Mouse (Mus musculus) kidney, embryonic 16.5 days (tissue): ENCODE data around the gene Zfp408. TPM values are rescaled to one million over a fixed set of nuclear protein-coding genes. Genes with fewer than 3 reads are reported as not detected.

ENCODE experiments used
- ATAC-seq: fragments of 200-750 bp; cut with Nextera tagmentation; 2 replicates; pipeline ENCODE4 v1.8.0; 2017; ENCODE audit warnings: moderate TSS enrichment; ENCODE audit not compliant: low FRiP score, low TSS enrichment
- H3K27ac ChIP-seq: fragments of 300-500 bp; sonication (generic); 2 replicates; pipeline ENCODE4 v1.5.1; 2014; ENCODE audit warnings: low read length
- H3K27me3 ChIP-seq: fragments of 300-500 bp; sonication (generic); 2 replicates; pipeline ENCODE4 v1.6.1; 2014; ENCODE audit warnings: low read length, control low read depth, mixed read lengths; ENCODE audit not compliant: insufficient read depth
- H3K36me3 ChIP-seq: fragments of 300-500 bp; sonication (generic); 2 replicates; pipeline ENCODE4 v1.6.1; 2014; ENCODE audit warnings: low read length, control low read depth, mixed read lengths; ENCODE audit not compliant: insufficient read depth
- H3K4me1 ChIP-seq: fragments of 300-500 bp; sonication (generic); 2 replicates; pipeline ENCODE4 v1.6.1; 2014; ENCODE audit warnings: low read length, control low read depth, mixed read lengths; ENCODE audit not compliant: insufficient read depth
- H3K4me2 ChIP-seq: fragments of 300-500 bp; sonication (generic); replicated peaks from 2 replicates; pipeline ENCODE4 v1.6.1; 2014; ENCODE audit warnings: low read depth, low read length
- H3K4me3 ChIP-seq: fragments of 300-500 bp; sonication (generic); 2 replicates; pipeline ENCODE4 v1.5.1; 2014; ENCODE audit warnings: mild to moderate bottlenecking, low read length
- H3K9ac ChIP-seq: fragments of 300-500 bp; sonication (generic); replicated peaks from 2 replicates; pipeline ENCODE4 v1.6.1; 2014; ENCODE audit warnings: low read length
- H3K9me3 ChIP-seq: fragments of 300-500 bp; sonication (generic); 2 replicates; pipeline ENCODE4 v1.6.1; 2016; ENCODE audit warnings: low read length, control low read depth
- WGBS: fragments of 180-500 bp; shearing (Covaris S2); extraction: QIAGEN DNeasy Blood & Tissue Kit; methylation state at CpG from one replicate; pipeline ENCODE4 v1.1.7; 2014; 5-methylcytosine and 5-hydroxymethylcytosine counted together
- polyA plus RNA-seq: library from polyadenylated mRNA; unstranded; fragments of >200 nt; fragmentation: Nextera tagmentation; extraction: Ambion mirVana; gene quantifications from 2 replicates; pipeline ENCODE4 v1.2.1, GENCODE M21; 2015

Zfp408 gene
- polyA plus RNA-seq, 1 experiment from 2014 or later, result 12.6 TPM

DNA sequence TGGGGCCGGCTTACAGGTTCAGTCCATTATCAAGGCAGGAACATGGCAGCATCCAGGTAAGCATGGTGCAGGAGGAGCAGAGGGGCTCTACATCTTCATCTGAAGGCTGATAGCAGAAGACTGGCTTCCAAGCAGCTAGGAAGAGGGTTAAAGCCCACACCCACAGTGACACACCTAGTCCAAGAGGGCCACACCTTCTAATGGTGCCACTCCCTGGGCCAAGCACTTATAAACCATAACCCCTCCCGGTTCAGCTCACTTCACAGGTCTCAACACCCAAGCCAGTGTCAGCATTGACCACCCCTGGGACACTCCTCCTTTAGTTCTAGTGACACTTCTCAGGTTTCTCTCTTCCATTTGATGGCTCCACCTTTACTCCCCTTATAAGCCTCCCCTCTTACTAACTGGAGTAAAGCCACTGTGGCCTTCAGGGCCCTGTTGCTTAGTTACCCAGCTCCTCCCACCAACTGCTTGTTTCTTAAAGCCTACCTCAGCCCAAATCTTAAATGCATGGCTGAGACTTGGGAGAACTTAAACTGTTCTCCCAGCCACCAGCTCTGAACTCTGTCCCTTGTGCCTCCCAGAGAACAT, 6.7 kb downstream of the Zfp408 start:
- 85% methylated on average over 2 of the region's 2 CpGs for whole genome bisulfite sequencing
- Histone ChIP-seq H3K9ac (no peak overlapping the region), H3K4me2 (no peak overlapping the region), H3K4me1 (no peaks in the 10 kb centered on the region), H3K27ac (no peak overlapping the region), H3K9me3 (no peaks in the 10 kb centered on the region), H3K4me3 (no peak overlapping the region), H3K27me3 (no peaks in the 10 kb centered on the region), H3K36me3 (peaks cover 44% of the 10 kb centered on the region)
- ATAC-seq, result no peak

- 76% methylated on average over 6 of the region's 6 CpGs for WGBS
- ATAC-seq, result no peak
These were observed 10.7 kb downstream of the Zfp408 start for GRCm38 (mm10) chr2:91638931-91639330.

DNA sequence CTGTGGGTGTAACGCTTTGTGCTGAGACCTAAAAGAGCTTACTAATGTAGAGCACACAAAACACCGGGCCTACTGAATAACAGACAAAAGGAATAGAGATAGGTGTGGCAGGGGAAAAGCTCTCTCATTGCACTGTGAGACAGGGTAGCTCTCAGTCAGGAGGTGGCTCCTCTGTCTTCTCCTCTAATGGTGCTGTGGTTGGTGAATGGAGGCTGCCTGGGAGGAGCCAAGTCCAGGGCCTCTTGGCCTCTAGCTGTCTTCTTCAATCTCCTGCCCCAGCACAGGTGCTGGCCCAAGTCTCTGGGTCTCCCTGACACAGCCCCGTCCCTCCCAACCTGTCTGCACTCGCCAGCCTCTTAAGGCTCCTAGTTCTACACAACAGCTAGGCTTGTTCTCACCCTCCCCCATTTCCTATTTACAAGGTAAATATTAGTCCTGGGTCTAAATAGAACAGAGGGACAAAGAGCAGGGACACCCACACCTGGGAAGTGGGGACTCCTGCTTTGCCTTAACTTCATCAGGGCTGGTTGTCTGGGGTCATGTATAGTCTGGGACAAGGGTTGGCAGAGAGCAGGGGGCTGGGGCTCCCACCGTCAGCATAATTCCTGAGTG, 12.8 kb downstream of the Zfp408 start:
- Histone ChIP-seq H3K27me3 (no peaks in the 10 kb centered on the region), H3K4me2 (no peak overlapping the region), H3K9ac (no peak overlapping the region), H3K27ac (no peak overlapping the region), H3K9me3 (no peaks in the 10 kb centered on the region), H3K36me3 (no peaks in the 10 kb centered on the region), H3K4me1 (no peaks in the 10 kb centered on the region), H3K4me3 (no peak overlapping the region)
- no peak for ATAC-seq
- WGBS, result 71% methylated on average over 5 of the region's 5 CpGs

More at GRCm38 (mm10) chr2:91638931-91639330, 10.7 kb downstream of the Zfp408 start:
- Histone ChIP-seq H3K4me3 (no peak overlapping the region), H3K9ac (no peak overlapping the region), H3K36me3 (peaks cover 7% of the 10 kb centered on the region), H3K9me3 (no peaks in the 10 kb centered on the region), H3K27me3 (no peaks in the 10 kb centered on the region), H3K27ac (no peak overlapping the region), H3K4me2 (no peak overlapping the region), H3K4me1 (no peaks in the 10 kb centered on the region)

DNA sequence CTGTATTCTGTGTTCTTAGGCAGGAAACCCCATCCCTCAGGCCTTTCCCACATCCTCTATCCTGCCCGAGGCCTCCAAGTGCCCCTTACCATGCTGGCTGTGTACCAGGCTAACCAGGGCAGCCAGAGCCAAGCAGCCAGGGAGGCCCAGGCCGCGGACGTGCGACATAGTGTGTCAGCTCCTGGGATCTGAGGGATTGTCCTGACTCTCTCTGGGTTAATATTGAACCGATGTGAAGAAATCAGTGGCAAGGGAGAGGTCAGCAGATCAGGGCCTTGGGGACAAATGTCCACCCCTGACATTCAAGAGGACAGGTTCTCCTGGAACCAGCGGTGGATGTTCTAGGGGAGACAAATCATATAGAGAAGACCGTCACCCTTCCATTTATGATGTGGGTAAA, 13.4 kb downstream of the Zfp408 start, which contains the start of gene F2:
Gene F2, minus strand, starts transcription at position 186 of the 400 bp plus-strand sequence.
- H3K9ac ChIP-seq, result no peak within 1 kb of the TSS
- H3K4me2 ChIP-seq, result no peak within 1 kb of the TSS
- no peak within 1 kb of the TSS for H3K27ac ChIP-seq
- no peaks in the 10 kb centered on the region for H3K27me3 ChIP-seq
- H3K9me3 ChIP-seq, result no peaks in the 10 kb centered on the region
- H3K4me1 ChIP-seq, result no peaks in the 10 kb centered on the region
- H3K4me3 ChIP-seq, result no peak within 1 kb of the TSS
- 89% methylated on average over 8 of the region's 8 CpGs for WGBS
- ATAC-seq, result no peak
- H3K36me3 ChIP-seq, result no peaks in the 10 kb centered on the region

DNA sequence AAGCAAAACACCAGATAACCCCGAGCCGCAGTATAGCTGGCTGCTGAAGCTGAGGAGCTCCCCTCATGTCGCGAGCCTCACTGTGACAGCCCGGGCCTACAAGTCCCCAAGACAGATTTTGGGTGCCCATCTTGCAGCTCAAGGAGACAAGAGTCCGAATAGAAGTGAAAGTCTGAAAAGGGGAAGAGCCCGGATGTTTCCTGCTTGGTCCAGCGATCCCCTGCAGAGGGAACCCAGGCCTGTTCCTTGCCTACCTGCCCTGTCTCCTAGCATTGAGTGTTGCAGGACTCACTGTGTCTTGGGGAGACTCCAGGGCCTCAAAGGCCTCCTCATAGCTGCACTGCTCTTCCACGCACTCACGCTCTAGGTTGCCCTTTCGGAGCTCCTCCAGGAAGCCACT, 14.1 kb downstream of the Zfp408 start:
- H3K27ac ChIP-seq, result no peak overlapping the region
- ATAC-seq, result no peak
- WGBS, result 84% methylated on average over 11 of the region's 11 CpGs

GRCm38 (mm10) chr2:91634841-91635240, 14.8 kb downstream of the Zfp408 start:
- H3K27me3 ChIP-seq, result no peaks in the 10 kb centered on the region
- no peak overlapping the region for H3K4me3 ChIP-seq
- no peaks in the 10 kb centered on the region for H3K36me3 ChIP-seq
- no peak for ATAC-seq
- no peak overlapping the region for H3K9ac ChIP-seq
- H3K27ac ChIP-seq, result no peak overlapping the region
- no peaks in the 10 kb centered on the region for H3K4me1 ChIP-seq
- H3K4me2 ChIP-seq, result no peak overlapping the region
- H3K9me3 ChIP-seq, result no peaks in the 10 kb centered on the region
- 78% methylated on average over 9 of the region's 9 CpGs for WGBS

More for the DNA sequence above, 14.1 kb downstream of the Zfp408 start:
- H3K4me2 ChIP-seq, result no peak overlapping the region
- no peak overlapping the region for H3K9ac ChIP-seq
- H3K36me3 ChIP-seq, result no peaks in the 10 kb centered on the region
- H3K4me3 ChIP-seq, result no peak overlapping the region
- no peaks in the 10 kb centered on the region for H3K27me3 ChIP-seq
- no peaks in the 10 kb centered on the region for H3K9me3 ChIP-seq
- H3K4me1 ChIP-seq, result no peaks in the 10 kb centered on the region

- Histone ChIP-seq H3K4me2 (no peak overlapping the region), H3K4me3 (no peak overlapping the region), H3K27me3 (no peaks in the 10 kb centered on the region), H3K9me3 (no peaks in the 10 kb centered on the region), H3K27ac (no peak overlapping the region), H3K4me1 (no peaks in the 10 kb centered on the region), H3K9ac (no peak overlapping the region), H3K36me3 (no peaks in the 10 kb centered on the region)
- WGBS, result 76% methylated on average over 12 of the region's 12 CpGs
- no peak for ATAC-seq
These were observed 16.1 kb downstream of the Zfp408 start for GRCm38 (mm10) chr2:91633334-91633977.

DNA sequence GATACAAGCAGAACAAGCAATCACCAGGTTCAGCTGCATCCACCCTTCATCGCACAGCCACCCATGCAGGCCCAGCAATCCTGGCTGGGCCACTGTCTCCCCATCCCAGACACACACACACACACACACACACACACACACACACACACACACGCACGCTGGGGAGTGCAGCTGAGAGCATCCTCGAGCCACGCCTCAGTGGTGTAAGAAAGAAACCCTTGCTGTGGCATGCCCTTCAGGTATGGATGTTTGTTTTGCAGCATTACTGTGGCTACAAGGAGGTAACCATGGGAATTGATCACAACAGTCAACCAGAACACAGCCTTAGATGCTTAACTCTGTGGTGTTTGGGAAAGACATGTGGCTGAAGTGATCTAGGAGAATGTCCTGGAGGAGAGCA, 17.3 kb downstream of the Zfp408 start:
- Histone ChIP-seq H3K27me3 (no peaks in the 10 kb centered on the region), H3K9ac (no peak overlapping the region), H3K4me3 (no peak overlapping the region), H3K4me2 (no peak overlapping the region), H3K27ac (no peak overlapping the region), H3K36me3 (no peaks in the 10 kb centered on the region), H3K9me3 (no peaks in the 10 kb centered on the region), H3K4me1 (no peaks in the 10 kb centered on the region)
- no peak for ATAC-seq
- 61% methylated on average over 5 of the region's 5 CpGs for WGBS

- 79% methylated on average over 5 of the region's 5 CpGs for WGBS
- H3K4me3 ChIP-seq, result no peak overlapping the region
- H3K4me2 ChIP-seq, result no peak overlapping the region
- no peak for ATAC-seq
- no peak overlapping the region for H3K27ac ChIP-seq
- H3K9me3 ChIP-seq, result no peaks in the 10 kb centered on the region
- H3K9ac ChIP-seq, result no peak overlapping the region
- no peaks in the 10 kb centered on the region for H3K27me3 ChIP-seq
- no peaks in the 10 kb centered on the region for H3K4me1 ChIP-seq
- H3K36me3 ChIP-seq, result no peaks in the 10 kb centered on the region
These were observed 17.8 kb downstream of the Zfp408 start for GRCm38 (mm10) chr2:91631826-91632225.

DNA sequence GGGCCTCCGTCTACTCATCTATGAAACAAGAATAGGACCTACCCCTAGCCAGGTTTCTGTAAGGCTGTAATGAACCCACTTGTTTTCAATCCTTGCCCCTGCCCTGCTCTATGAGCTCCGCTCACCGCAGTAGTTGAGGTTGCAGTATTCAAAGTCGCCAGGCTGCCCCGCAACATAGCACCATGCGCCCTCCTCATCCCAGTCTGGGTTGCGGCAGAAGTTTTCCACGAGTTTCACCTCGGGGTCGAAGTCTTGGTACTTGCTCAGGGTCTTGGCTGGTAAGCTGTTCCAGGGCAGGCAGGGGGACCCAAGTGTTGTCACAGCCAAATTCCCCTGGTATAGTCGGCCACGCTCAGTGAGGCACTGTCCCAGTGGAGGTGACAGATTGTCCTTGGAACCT, 19.2 kb downstream of the Zfp408 start:
- H3K4me2 ChIP-seq, result no peak overlapping the region
- H3K9me3 ChIP-seq, result no peaks in the 10 kb centered on the region
- H3K27me3 ChIP-seq, result no peaks in the 10 kb centered on the region
- H3K4me1 ChIP-seq, result no peaks in the 10 kb centered on the region
- no peaks in the 10 kb centered on the region for H3K36me3 ChIP-seq
- no peak overlapping the region for H3K4me3 ChIP-seq
- ATAC-seq, result no peak
- no peak overlapping the region for H3K27ac ChIP-seq
- WGBS, result 91% methylated on average over 12 of the region's 12 CpGs
- no peak overlapping the region for H3K9ac ChIP-seq
